Mouse (Mus musculus) cerebellum, adult 2 months (tissue): ENCODE measurements at regions not wholly inside any gene's neighbourhood (a gene's known extent, or its start where the extent isn't known, plus 50 kb on each side); places are given as distances from the start of the nearest gene placed in this dataset.

Experiments
- CTCF ChIP-seq: fragments of 200-500 bp; IDR thresholded peaks from 2 replicates; pipeline ENCODE4 v1.5.1; 2011; ENCODE audit warnings: low read depth, mild to moderate bottlenecking, control low read depth, low read length, moderate library complexity, borderline replicate concordance; ENCODE audit not compliant: insufficient read depth
- POLR2A ChIP-seq: fragments of 200-500 bp; IDR thresholded peaks from 2 replicates; pipeline ENCODE4 v1.6.1; 2011; ENCODE audit warnings: low read length, control low read depth, borderline replicate concordance; ENCODE audit not compliant: insufficient read depth

DNA sequence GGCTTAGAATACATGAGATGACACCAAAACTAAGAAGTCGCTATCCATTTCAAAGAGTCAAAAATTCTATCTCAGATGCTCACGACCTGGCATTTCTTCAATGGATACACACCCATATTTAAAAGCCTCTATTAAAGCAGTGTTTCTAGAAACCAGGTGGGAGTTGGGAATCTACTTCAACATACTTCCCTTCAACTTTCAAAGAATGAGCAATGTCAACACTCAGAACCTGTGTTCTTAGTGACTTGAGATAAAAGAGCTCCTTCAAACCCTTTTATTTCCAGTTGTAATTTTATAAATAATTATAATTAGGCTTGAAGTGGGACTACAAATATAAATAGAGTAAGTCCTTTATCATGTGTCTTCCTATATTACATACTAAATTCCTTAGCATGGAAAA, 747.0 kb upstream of the Chrm3 start:
- no peak for TF ChIP-seq POLR2A
- no peak for TF ChIP-seq CTCF
